Mouse (Mus musculus) liver, adult 2 months (tissue): ENCODE measurements around the gene Rab25.

Source experiments
- CTCF ChIP-seq: fragments of 200-500 bp; IDR thresholded peaks from 2 replicates; pipeline ENCODE4 v1.5.1; 2011; ENCODE audit warnings: low read depth, low read length, control low read depth
- POLR2A ChIP-seq: fragments of 200-500 bp; IDR thresholded peaks from 2 replicates; pipeline ENCODE4 v1.6.1; 2011; ENCODE audit warnings: low read length, control low read depth; ENCODE audit not compliant: insufficient read depth; ENCODE audit errors: extremely low read depth

- TF ChIP-seq CTCF (no peak), POLR2A (no peak)
These were observed 15.3 kb upstream of the Rab25 start for GRCm38 (mm10) chr3:88563442-88563841.
